Mouse (Mus musculus) MEL (cell line): ENCODE data around the gene Nkain2. TPM values are rescaled to one million over a fixed set of nuclear protein-coding genes. Genes with fewer than 3 reads are reported as not detected.

ENCODE experiments used
- DNase-seq: peaks from one replicate; pipeline ENCODE4 v3.0.0; 2011; ENCODE audit warnings: low read depth, low spot score
- H3K27ac ChIP-seq: 2 replicates; pipeline ENCODE4 v1.5.1; 2012; ENCODE audit warnings: low read depth, mild to moderate bottlenecking, control low read depth, low read length, moderate library complexity; ENCODE audit not compliant: control insufficient read depth
- H3K27me3 ChIP-seq, 2 experiments: fragments of 150-350 bp in 1 of 2; sonication (generic) in 1 of 2; 2 replicates each; pipeline ENCODE4 v1.6.1; 2012; ENCODE audit warnings: low read length in 2 of 2, mild to moderate bottlenecking in 2 of 2, improper control_type of control experiment in 1 of 2, moderate library complexity in 1 of 2; ENCODE audit not compliant: insufficient read depth in 2 of 2, control insufficient read depth in 1 of 2
- H3K36me3 ChIP-seq, 2 experiments: 2 replicates each; pipeline ENCODE4 v1.6.1; 2012 to 2014; ENCODE audit warnings: low read length in 2 of 2, improper control_type of control experiment in 1 of 2, inconsistent platforms in 1 of 2, mild to moderate bottlenecking in 1 of 2; ENCODE audit not compliant: insufficient read depth in 2 of 2, control insufficient read depth in 1 of 2
- H3K4me1 ChIP-seq, 2 experiments: fragments of 150-350 bp in 1 of 2; sonication (generic) in 1 of 2; 2 replicates each; pipeline ENCODE4 v1.6.1; 2012; ENCODE audit warnings: low read length in 2 of 2, improper control_type of control experiment in 1 of 2, mild to moderate bottlenecking in 1 of 2; ENCODE audit not compliant: insufficient read depth in 2 of 2, control insufficient read depth in 1 of 2
- H3K4me3 ChIP-seq, 2 experiments: fragments of 150-350 bp in 1 of 2; sonication (generic) in 1 of 2; 2 replicates each; pipeline ENCODE4 v1.5.1; 2012; ENCODE audit warnings: low read depth in 2 of 2, low read length in 2 of 2, mild to moderate bottlenecking in 2 of 2, moderate library complexity in 2 of 2, control low read depth in 1 of 2, improper control_type of control experiment in 1 of 2; ENCODE audit not compliant: control insufficient read depth in 1 of 2, insufficient read depth in 1 of 2
- H3K79me2 ChIP-seq: 2 replicates; pipeline ENCODE4 v1.6.1; 2012; ENCODE audit warnings: mild to moderate bottlenecking, low read length, moderate library complexity; ENCODE audit not compliant: control insufficient read depth, poor library complexity, insufficient read depth
- H3K9ac ChIP-seq: 2 replicates; pipeline ENCODE4 v1.6.1; 2012; ENCODE audit warnings: low read depth, mild to moderate bottlenecking, control low read depth, low read length, moderate library complexity; ENCODE audit not compliant: control insufficient read depth, poor library complexity, severe bottlenecking
- H3K9me3 ChIP-seq: fragments of 150-350 bp; sonication (generic); replicated peaks from 2 replicates; pipeline ENCODE4 v1.6.1; 2012; ENCODE audit warnings: mild to moderate bottlenecking, low read length, improper control_type of control experiment, moderate library complexity; ENCODE audit not compliant: insufficient read depth
- CTCF ChIP-seq, 3 experiments: IDR thresholded peaks in 2 of 3; conservative IDR thresholded peaks in 1 of 3; 2 replicates each; pipeline ENCODE4 v1.5.1; 2011 to 2012; ENCODE audit warnings: low read length in 3 of 3, low read depth in 2 of 3, mild to moderate bottlenecking in 2 of 3, improper control_type of control experiment in 1 of 3, inconsistent platforms in 1 of 3, mixed read lengths in 1 of 3, moderate library complexity in 1 of 3; ENCODE audit not compliant: control insufficient read depth in 1 of 3, insufficient read depth in 1 of 3, poor library complexity in 1 of 3, severe bottlenecking in 1 of 3
- E2F4 ChIP-seq: IDR thresholded peaks from 2 replicates; pipeline ENCODE4 v1.6.1; 2011; ENCODE audit warnings: low read depth, low read length, improper control_type of control experiment, borderline replicate concordance
- EP300 ChIP-seq, 2 experiments: IDR thresholded peaks; 2 replicates each; pipeline ENCODE4 v1.6.1; 2011; ENCODE audit warnings: improper control_type of control experiment in 2 of 2, low read length in 2 of 2, low read depth in 1 of 2, mild to moderate bottlenecking in 1 of 2
- HCFC1 ChIP-seq: IDR thresholded peaks from 2 replicates; pipeline ENCODE4 v1.6.1; 2012; ENCODE audit warnings: low read depth, mild to moderate bottlenecking, inconsistent platforms, low read length, improper control_type of control experiment, moderate library complexity
- JUND ChIP-seq: IDR thresholded peaks from 2 replicates; pipeline ENCODE4 v1.6.1; 2011; ENCODE audit warnings: low read depth, mild to moderate bottlenecking, improper control_type of control experiment, low read length
- KAT2A ChIP-seq: conservative IDR thresholded peaks from 2 replicates; pipeline ENCODE4 v1.6.1; 2012; ENCODE audit warnings: low read depth, low read length, improper control_type of control experiment, inconsistent platforms
- MEF2A ChIP-seq: IDR thresholded peaks from 2 replicates; pipeline ENCODE4 v1.6.1; 2014; ENCODE audit warnings: low read depth, mild to moderate bottlenecking, inconsistent platforms, low read length, improper control_type of control experiment; ENCODE audit not compliant: poor library complexity, insufficient replicate concordance, severe bottlenecking; ENCODE audit errors: extremely low read depth
- MYB ChIP-seq: IDR thresholded peaks from 2 replicates; pipeline ENCODE4 v1.6.1; 2011; ENCODE audit warnings: mild to moderate bottlenecking, low read depth, low read length, improper control_type of control experiment
- NRF1 ChIP-seq: IDR thresholded peaks from 2 replicates; pipeline ENCODE4 v1.6.1; 2014; ENCODE audit warnings: low read depth, mild to moderate bottlenecking, inconsistent platforms, low read length, improper control_type of control experiment, moderate library complexity; ENCODE audit not compliant: poor library complexity, insufficient read depth, severe bottlenecking
- RAD21 ChIP-seq: IDR thresholded peaks from 2 replicates; pipeline ENCODE4 v1.6.1; 2011; ENCODE audit warnings: mild to moderate bottlenecking, low read depth, low read length, improper control_type of control experiment
- RCOR1 ChIP-seq: IDR thresholded peaks from 2 replicates; pipeline ENCODE4 v1.6.1; 2012; ENCODE audit warnings: low read depth, mild to moderate bottlenecking, inconsistent platforms, low read length, improper control_type of control experiment
- TAL1 ChIP-seq: IDR thresholded peaks from 2 replicates; pipeline ENCODE4 v1.6.1; 2012; ENCODE audit warnings: mild to moderate bottlenecking, inconsistent platforms, low read length, moderate library complexity, mixed read lengths
- USF1 ChIP-seq: IDR thresholded peaks from 2 replicates; pipeline ENCODE4 v1.6.1; 2014; ENCODE audit warnings: low read depth, mild to moderate bottlenecking, inconsistent platforms, low read length, improper control_type of control experiment, moderate library complexity
- USF2 ChIP-seq, 2 experiments: IDR thresholded peaks; 2 replicates each; pipeline ENCODE4 v1.6.1; 2011 to 2012; ENCODE audit warnings: improper control_type of control experiment in 2 of 2, low read length in 2 of 2, borderline replicate concordance in 1 of 2, inconsistent platforms in 1 of 2, low read depth in 1 of 2, mild to moderate bottlenecking in 1 of 2; ENCODE audit not compliant: insufficient read depth in 1 of 2
- ZNF384 ChIP-seq: IDR thresholded peaks from 2 replicates; pipeline ENCODE4 v1.6.1; 2012; ENCODE audit warnings: low read depth, mild to moderate bottlenecking, inconsistent platforms, low read length, improper control_type of control experiment
- polyA plus RNA-seq, 2 experiments: library from polyadenylated mRNA; stranded (reverse) in 1 of 2; unstranded in 1 of 2; fragments of >175 nt in 1 of 2; fragments of >200 nt in 1 of 2; gene quantifications; 2 replicates each; pipeline versions ENCODE4 v1.2.1 to v1.2.4; 2012; ENCODE audit warnings: low replicate concordance in 2 of 2, low read depth in 1 of 2; ENCODE audit not compliant: insufficient read length in 2 of 2, insufficient read depth in 1 of 2, missing spikeins in 1 of 2
- total RNA-seq: library from RNA; depleted of rRNA; stranded (reverse); fragments of 300-350 nt; gene quantifications from 2 replicates; pipeline ENCODE4 v1.2.3, GENCODE M21; 2012

The Nkain2 gene
- total and polyA plus RNA-seq, 3 experiments: not detected

DNA sequence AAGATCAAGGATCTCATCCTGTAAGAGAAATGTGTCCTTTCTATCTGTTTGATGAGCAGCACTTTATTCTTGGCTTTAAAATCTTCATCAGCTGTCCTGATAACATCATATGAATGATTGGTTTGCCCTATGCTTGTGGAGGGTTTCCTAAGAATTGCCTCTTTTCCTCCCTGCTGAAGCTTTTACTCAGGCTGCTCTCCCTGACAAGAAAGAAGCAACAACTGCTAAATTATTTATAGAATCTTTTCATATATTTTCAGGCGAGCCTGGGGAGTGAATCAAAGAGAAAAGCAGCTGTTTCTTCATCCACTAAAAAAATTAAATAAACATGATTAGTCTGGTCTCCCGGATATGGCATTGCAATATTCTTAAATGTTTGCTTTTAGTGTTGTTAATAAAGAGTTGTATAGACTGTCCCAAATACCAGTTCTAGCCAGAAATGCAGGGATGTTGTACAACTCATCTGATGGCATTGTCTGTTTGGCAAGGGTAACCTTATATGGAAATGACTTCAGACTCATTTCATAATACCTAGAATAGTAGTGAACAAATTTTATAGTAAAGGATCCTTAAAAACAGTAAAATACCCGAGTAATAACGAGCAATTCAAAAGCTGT lies 646.9 kb downstream of the Nkain2 start:
- Histone ChIP-seq H3K27me3 (no peaks in the 10 kb centered on the region), H3K27ac (no peak overlapping the region), H3K36me3 (no peaks in the 10 kb centered on the region), H3K4me3 (no peak overlapping the region), H3K9me3 (no peaks in the 10 kb centered on the region), H3K9ac (no peak overlapping the region), H3K79me2 (no peaks in the 10 kb centered on the region), H3K4me1 (no peaks in the 10 kb centered on the region)
- TF ChIP-seq CTCF (IDR thresholded peaks at IDR 0.05 in 2 of 3, conservative IDR thresholded peaks at IDR 0.05 in 1 of 3; ENCODE audit: control insufficient read depth in 1 of 3, insufficient read depth in 1 of 3, low read depth in 2 of 3, low read length in 3 of 3, poor library complexity in 1 of 3, severe bottlenecking in 1 of 3) (no peak), TAL1 (no peak), USF1 (no peak), HCFC1 (no peak), ZNF384 (no peak), USF2 (IDR thresholded peaks at IDR 0.05; ENCODE audit: borderline replicate concordance in 1 of 2, insufficient read depth in 1 of 2, low read depth in 1 of 2, low read length in 2 of 2) (no peak), MYB (no peak), MEF2A (no peak), JUND (no peak), E2F4 (no peak)
- no peak for DNase-seq

GRCm38 (mm10) chr10:32241168-32241567 lies 649.1 kb downstream of the Nkain2 start:
- H3K4me3 ChIP-seq: no peak overlapping the region
- H3K4me1 ChIP-seq: no peaks in the 10 kb centered on the region
- TF ChIP-seq EP300 (IDR thresholded peaks at IDR 0.05; ENCODE audit: low read depth in 1 of 2, low read length in 2 of 2) (no peak), MYB (no peak), CTCF (IDR thresholded peaks at IDR 0.05 in 2 of 3, conservative IDR thresholded peaks at IDR 0.05 in 1 of 3; ENCODE audit: control insufficient read depth in 1 of 3, insufficient read depth in 1 of 3, low read depth in 2 of 3, low read length in 3 of 3, poor library complexity in 1 of 3, severe bottlenecking in 1 of 3) (no peak), RCOR1 (no peak), NRF1 (no peak), RAD21 (no peak), USF1 (no peak), KAT2A (no peak)

More at GRCm38 (mm10) chr10:32241168-32241567, 649.1 kb downstream of the Nkain2 start:
- no peaks in the 10 kb centered on the region for H3K79me2 ChIP-seq
- no peak overlapping the region for H3K9ac ChIP-seq
- H3K27me3 ChIP-seq: no peaks in the 10 kb centered on the region
- no peaks in the 10 kb centered on the region for H3K9me3 ChIP-seq
- H3K36me3 ChIP-seq: no peaks in the 10 kb centered on the region
- DNase-seq: no peak
- no peak overlapping the region for H3K27ac ChIP-seq
